ENCODE assay signal across 9 mouse cellular contexts in genomic region chr2:105370698-105371097, GRCm38 (mm10). TPM values are rescaled to one million over a fixed set of nuclear protein-coding genes. Genes with fewer than 3 reads are reported as not detected.
DNase-seq lines count a peak whose midpoint lies in the region; ATAC-seq lines count a peak whose summit lies in the region.
"Had no signal": no experiment of that assay in that cellular context is flagged by ENCODE, and none has a peak within 500 bp of the region (broad histone marks: within the 10 kb centered on the region; RNA-seq: fewer than 3 reads in every experiment).

No protein-coding gene starts in this region.

- no peak overlapping the region for H3K27ac ChIP-seq in heart, embryonic 15.5 days
- H3K27ac ChIP-seq in embryonic facial prominence, embryonic 10.5 days (replicated peaks), result no peak overlapping the region
- peak overlapping the region; percentile 45 for H3K27ac ChIP-seq in midbrain, embryonic 15.5 days
- H3K27ac ChIP-seq: macrophage had no signal

- H3K4me2 ChIP-seq in heart, embryonic 15.5 days, result peak overlapping the region; percentile 58
- peak overlapping the region; percentile 52 for H3K4me2 ChIP-seq in midbrain, embryonic 15.5 days

- DNase-seq in heart, postnatal 36 days, result no peak
- DNase-seq in embryonic facial prominence, embryonic 10.5 days (ENCODE audit: low spot score), result no peak
- DNase-seq in frontal cortex, postnatal 14 days (ENCODE audit: low spot score in 2 of 2), result peak; percentile 6 to 8
- no peak for DNase-seq in thymus, adult 18-20 months
- DNase-seq in adrenal gland, adult 8-10 months, result no peak

- peaks cover 7% of the 10 kb centered on the region for H3K4me1 ChIP-seq in heart, embryonic 15.5 days (replicated peaks)
- peaks cover 9% of the 10 kb centered on the region for H3K4me1 ChIP-seq in embryonic facial prominence, embryonic 10.5 days
- peaks cover 11% of the 10 kb centered on the region for H3K4me1 ChIP-seq in midbrain, embryonic 15.5 days

- peak overlapping the region; percentile 28 for H3K4me3 ChIP-seq in heart, embryonic 15.5 days
- H3K4me3 ChIP-seq in embryonic facial prominence, embryonic 10.5 days, result peak overlapping the region; percentile 39
- peak overlapping the region; percentile 32 for H3K4me3 ChIP-seq in midbrain, embryonic 15.5 days

- peaks cover 24% of the 10 kb centered on the region; the same call in 1 of the 2 replicates for H3K27me3 ChIP-seq in heart, embryonic 15.5 days
- H3K27me3 ChIP-seq in embryonic facial prominence, embryonic 10.5 days (replicated peaks; ENCODE audit: low read depth, poor library complexity, severe bottlenecking), result peaks cover 18% of the 10 kb centered on the region
- H3K27me3 ChIP-seq in midbrain, embryonic 15.5 days (replicated peaks), result peaks cover 13% of the 10 kb centered on the region

- H3K9ac ChIP-seq in heart, embryonic 15.5 days, result no peak overlapping the region
- H3K9ac ChIP-seq in midbrain, embryonic 15.5 days, result peak overlapping the region; percentile 39

- H3K36me3 ChIP-seq in heart, embryonic 15.5 days, result no peaks in the 10 kb centered on the region
- no peaks in the 10 kb centered on the region for H3K36me3 ChIP-seq in embryonic facial prominence, embryonic 10.5 days (replicated peaks)
- no peaks in the 10 kb centered on the region for H3K36me3 ChIP-seq in midbrain, embryonic 15.5 days (replicated peaks)

- ATAC-seq in heart, embryonic 15.5 days (replicated peaks; ENCODE audit: insufficient number of reproducible peaks, insufficient read depth, low FRiP score, low read depth), result no peak
- peak; percentile 70 for ATAC-seq in midbrain, embryonic 15.5 days (replicated peaks)
- no peak for ATAC-seq in granulocyte monocyte progenitor cell, adult 5-6 weeks (replicated peaks; ENCODE audit: poor library complexity, severe bottlenecking)

- intact Hi-C loops in heart, postnatal 36 days (cut with DNase I), result no loop called here

- 18% methylated on average over 14 of the region's 14 CpGs for WGBS in heart, embryonic 15.5 days
- WGBS in embryonic facial prominence, embryonic 10.5 days, result 33% methylated on average over 14 of the region's 14 CpGs
- WGBS in midbrain, embryonic 15.5 days, result 12% methylated on average over 14 of the region's 14 CpGs

- no peaks in the 10 kb centered on the region for H3K9me3 ChIP-seq in heart, embryonic 15.5 days (replicated peaks)
- H3K9me3 ChIP-seq in embryonic facial prominence, embryonic 10.5 days, result no peaks in the 10 kb centered on the region
- no peaks in the 10 kb centered on the region for H3K9me3 ChIP-seq in midbrain, embryonic 15.5 days

RNA-seq across cellular contexts. Expression of gene Rcn1, which starts 28.4 kb away (rescaled TPM):
- 129 and 144 TPM in 2 replicates for polyA plus RNA-seq in heart, embryonic 15.5 days (2015; fragmentation: Nextera tagmentation; extraction: Ambion mirVana)
- total RNA-seq in heart, postnatal 36 days (2021), result 10 to 100 TPM; 21.5 to 23.6 TPM
- 114 and 116 TPM in 2 replicates for polyA plus RNA-seq in embryonic facial prominence, embryonic 10.5 days (2016; fragmentation: Nextera tagmentation; extraction: Ambion mirVana)
- polyA plus RNA-seq in midbrain, embryonic 15.5 days (2015; fragmentation: Nextera tagmentation; extraction: Ambion mirVana), result 54.3 and 57.5 TPM in 2 replicates
- 100 to 1,000 TPM in 2 of 4 experiments, 10 to 100 TPM in 2; 34.8 to 283 (median 132) TPM for total RNA-seq in adrenal gland, adult 8-10 months (2022)
- total RNA-seq in granulocyte monocyte progenitor cell, adult 5-6 weeks (2014; fragmentation: Nextera tagmentation), result 15.1 and 26.4 TPM in 2 replicates
- total RNA-seq in granulocyte monocyte progenitor cell, adult 5-6 weeks (2017), result 45.2 and 50.2 TPM in 2 replicates

Comparison
In these comparisons a context has a peak if more than half of its experiments do, and no peak if none do; other contexts are left out.
1. DNase-seq: peak in frontal cortex, postnatal 14 days (2 of 2); none in heart, postnatal 36 days (0 of 2), embryonic facial prominence, embryonic 10.5 days (single experiment), thymus, adult 18-20 months (0 of 2) and adrenal gland, adult 8-10 months (single experiment).
2. Peak in every context shown above with its lines, with median percentiles within 50 percentile points of each other: H3K4me3 ChIP-seq.